Mouse (Mus musculus): Measurements from ENCODE around the gene Zfp335. TPM values are rescaled to one million over a fixed set of nuclear protein-coding genes. Genes with fewer than 3 reads are reported as not detected.

Zfp335 gene
- polyA plus RNA-seq, 1 experiment from 2014 or later: 18.9 TPM

- no peak overlapping the region for H3K27ac ChIP-seq
- no peak overlapping the region for H3K9ac ChIP-seq
- WGBS: 51% methylated on average over 5 of the region's 5 CpGs
- 0 out of 2 replicates have a peak, but pooled peaks cover 6% of the 10 kb centered on the region for H3K4me1 ChIP-seq
- H3K36me3 ChIP-seq (replicated peaks): no peaks in the 10 kb centered on the region
- H3K4me3 ChIP-seq: no peak overlapping the region
- no peak overlapping the region for H3K4me2 ChIP-seq
- no peak for ATAC-seq (replicated peaks)
- H3K9me3 ChIP-seq: no peaks in the 10 kb centered on the region
- H3K27me3 ChIP-seq (replicated peaks): no peaks in the 10 kb centered on the region
Observed at GRCm38 (mm10) chr2:164918325-164918724, 6.8 kb upstream of the Zfp335 start.

GRCm38 (mm10) chr2:164917371-164917770 lies 5.8 kb upstream of the Zfp335 start:
- Histone ChIP-seq H3K9me3 (no peaks in the 10 kb centered on the region), H3K27me3 (replicated peaks) (no peaks in the 10 kb centered on the region), H3K9ac (no peak overlapping the region), H3K4me3 (no peak overlapping the region), H3K4me1 (peaks cover 9% of the 10 kb centered on the region), H3K4me2 (no peak overlapping the region), H3K27ac (no peak overlapping the region), H3K36me3 (replicated peaks) (no peaks in the 10 kb centered on the region)
- ATAC-seq (replicated peaks): no peak
- WGBS: 67% methylated on average over 10 of the region's 10 CpGs

GRCm38 (mm10) chr2:164916820-164917219 lies 5.3 kb upstream of the Zfp335 start:
- peaks cover 9% of the 10 kb centered on the region for H3K4me1 ChIP-seq
- no peak overlapping the region for H3K9ac ChIP-seq
- H3K4me3 ChIP-seq: no peak overlapping the region
- ATAC-seq (replicated peaks): no peak
- no peak overlapping the region for H3K4me2 ChIP-seq
- H3K9me3 ChIP-seq: no peaks in the 10 kb centered on the region
- H3K27ac ChIP-seq: no peak overlapping the region
- no peaks in the 10 kb centered on the region for H3K36me3 ChIP-seq (replicated peaks)
- WGBS: 89% methylated on average over 5 of the region's 5 CpGs
- no peaks in the 10 kb centered on the region for H3K27me3 ChIP-seq (replicated peaks)

- 92% methylated on average over 2 of the region's 2 CpGs for WGBS
- ATAC-seq (replicated peaks): no peak
Observed at GRCm38 (mm10) chr2:164913428-164913786, 1.9 kb upstream of the Zfp335 start.

DNA sequence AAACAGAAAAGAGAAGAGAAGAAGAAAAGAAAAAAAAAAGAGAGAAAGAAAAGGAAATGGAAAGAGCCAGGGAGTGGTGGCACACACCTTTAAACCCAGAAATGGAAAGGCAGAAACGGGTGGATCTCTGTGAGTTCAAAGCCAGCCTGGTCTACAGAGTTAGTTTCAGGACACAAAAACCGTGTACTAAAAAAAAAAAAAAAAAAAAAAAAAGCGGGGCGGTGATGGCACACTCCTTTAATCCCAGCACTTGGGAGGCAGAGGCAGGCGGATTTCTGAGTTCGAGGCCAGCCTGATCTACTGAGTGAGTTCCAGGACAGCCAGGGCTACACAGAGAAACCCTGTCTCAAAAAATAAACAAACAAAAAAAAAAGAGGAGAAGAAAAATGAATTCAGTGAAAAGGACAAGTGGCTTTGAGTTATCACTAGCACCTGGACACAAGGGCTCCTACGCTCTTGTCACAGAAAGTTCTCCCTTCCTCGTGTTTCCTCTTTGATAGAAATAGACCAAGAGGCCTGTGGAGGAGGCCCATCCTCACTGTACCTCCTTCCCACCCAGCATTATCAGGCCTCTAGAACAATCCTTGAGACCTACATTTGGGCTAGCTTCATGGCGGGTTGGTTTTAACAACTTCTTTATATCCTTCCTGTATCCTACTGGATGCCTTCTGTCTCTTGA lies 1.3 kb upstream of the Zfp335 start:
- Histone ChIP-seq H3K4me2 (no peak overlapping the region), H3K9ac (no peak overlapping the region), H3K9me3 (no peaks in the 10 kb centered on the region), H3K27me3 (replicated peaks) (no peaks in the 10 kb centered on the region), H3K27ac (no peak overlapping the region), H3K36me3 (replicated peaks) (peaks cover 13% of the 10 kb centered on the region; the same call in 1 of the 2 replicates), H3K4me1 (peaks cover 23% of the 10 kb centered on the region), H3K4me3 (peak overlapping the region; percentile 82; the same call in 1 of the 2 replicates)
- ATAC-seq (replicated peaks): no peak
- 92% methylated on average over 9 of the region's 9 CpGs for WGBS

More at GRCm38 (mm10) chr2:164913428-164913786, 1.9 kb upstream of the Zfp335 start:
- Histone ChIP-seq H3K27me3 (replicated peaks) (no peaks in the 10 kb centered on the region), H3K4me1 (peaks cover 23% of the 10 kb centered on the region), H3K4me2 (no peak overlapping the region), H3K9ac (no peak overlapping the region), H3K9me3 (no peaks in the 10 kb centered on the region), H3K27ac (no peak overlapping the region), H3K4me3 (no peak overlapping the region), H3K36me3 (replicated peaks) (peaks cover 8% of the 10 kb centered on the region; the same call in 1 of the 2 replicates)

- H3K9ac ChIP-seq: peak overlapping the region; percentile 77
- WGBS: 19% methylated on average over 12 of the region's 12 CpGs
- peak; percentile 5; the same call in 1 of the 2 replicates for ATAC-seq (replicated peaks)
- H3K4me2 ChIP-seq: peak overlapping the region; percentile 88
- no peaks in the 10 kb centered on the region for H3K9me3 ChIP-seq
- H3K4me1 ChIP-seq: peaks cover 23% of the 10 kb centered on the region
- H3K4me3 ChIP-seq: peak overlapping the region; percentile 82
- H3K27me3 ChIP-seq (replicated peaks): no peaks in the 10 kb centered on the region
- H3K36me3 ChIP-seq (replicated peaks): peaks cover 20% of the 10 kb centered on the region
- peak overlapping the region; percentile 99 for H3K27ac ChIP-seq
Observed at GRCm38 (mm10) chr2:164912151-164912550, 594 bp upstream of the Zfp335 start.

- Histone ChIP-seq H3K4me3 (peak overlapping the region; percentile 82), H3K4me1 (peaks cover 23% of the 10 kb centered on the region), H3K9me3 (0 out of 2 replicates have a peak, but pooled peaks cover 3% of the 10 kb centered on the region), H3K27ac (peak overlapping the region; percentile 99), H3K9ac (peak overlapping the region; percentile 77), H3K4me2 (peak overlapping the region; percentile 88), H3K36me3 (replicated peaks) (peaks cover 35% of the 10 kb centered on the region), H3K27me3 (replicated peaks) (no peaks in the 10 kb centered on the region)
- peak; percentile 16; the same call in 1 of the 2 replicates for ATAC-seq (replicated peaks)
- WGBS: 5% methylated on average over 37 of the region's 37 CpGs
Observed at GRCm38 (mm10) chr2:164910360-164911061, 1.0 kb downstream of the Zfp335 start.

GRCm38 (mm10) chr2:164909542-164909941 lies 2.0 kb downstream of the Zfp335 start:
- ATAC-seq (replicated peaks): no peak
- 87% methylated on average over 1 of the region's 1 CpGs for WGBS

GRCm38 (mm10) chr2:164909100-164909499 lies 2.5 kb downstream of the Zfp335 start:
- peaks cover 23% of the 10 kb centered on the region for H3K4me1 ChIP-seq
- H3K36me3 ChIP-seq (replicated peaks): peaks cover 48% of the 10 kb centered on the region
- H3K4me3 ChIP-seq: no peak overlapping the region
- 0 out of 2 replicates have a peak, but pooled peaks cover 3% of the 10 kb centered on the region for H3K9me3 ChIP-seq
- no peak overlapping the region for H3K27ac ChIP-seq
- H3K27me3 ChIP-seq (replicated peaks): no peaks in the 10 kb centered on the region
- peak overlapping the region; percentile 88 for H3K4me2 ChIP-seq
- no peak overlapping the region for H3K9ac ChIP-seq
- WGBS: over 99% methylated on average over 3 of the region's 3 CpGs
- no peak for ATAC-seq (replicated peaks)

More at GRCm38 (mm10) chr2:164909542-164909941, 2.0 kb downstream of the Zfp335 start:
- no peak overlapping the region for H3K27ac ChIP-seq
- peaks cover 44% of the 10 kb centered on the region for H3K36me3 ChIP-seq (replicated peaks)
- peak overlapping the region; percentile 82 for H3K4me3 ChIP-seq
- 0 out of 2 replicates have a peak, but pooled peaks cover 3% of the 10 kb centered on the region for H3K9me3 ChIP-seq
- H3K9ac ChIP-seq: no peak overlapping the region
- peaks cover 23% of the 10 kb centered on the region for H3K4me1 ChIP-seq
- H3K27me3 ChIP-seq (replicated peaks): no peaks in the 10 kb centered on the region
- H3K4me2 ChIP-seq: peak overlapping the region; percentile 88

- whole genome bisulfite sequencing: 96% methylated on average over 5 of the region's 5 CpGs
- H3K27me3 ChIP-seq (replicated peaks): no peaks in the 10 kb centered on the region
- peaks cover 55% of the 10 kb centered on the region for H3K36me3 ChIP-seq (replicated peaks)
- no peak overlapping the region for H3K9ac ChIP-seq
- H3K4me1 ChIP-seq: peaks cover 23% of the 10 kb centered on the region
- no peak overlapping the region for H3K4me2 ChIP-seq
- H3K27ac ChIP-seq: no peak overlapping the region
- 0 out of 2 replicates have a peak, but pooled peaks cover 3% of the 10 kb centered on the region for H3K9me3 ChIP-seq
- no peak overlapping the region for H3K4me3 ChIP-seq
- no peak for ATAC-seq (replicated peaks)
Observed at GRCm38 (mm10) chr2:164908011-164908410, 3.5 kb downstream of the Zfp335 start.

- Histone ChIP-seq H3K9ac (no peak overlapping the region), H3K27me3 (replicated peaks) (no peaks in the 10 kb centered on the region), H3K4me3 (no peak overlapping the region), H3K4me2 (no peak overlapping the region), H3K4me1 (peaks cover 22% of the 10 kb centered on the region), H3K36me3 (replicated peaks) (peaks cover 60% of the 10 kb centered on the region), H3K9me3 (0 out of 2 replicates have a peak, but pooled peaks cover 3% of the 10 kb centered on the region), H3K27ac (no peak overlapping the region)
- 97% methylated on average over 12 of the region's 12 CpGs for WGBS
- no peak for ATAC-seq (replicated peaks)
Observed at GRCm38 (mm10) chr2:164907511-164907910, 4.0 kb downstream of the Zfp335 start.

- H3K4me3 ChIP-seq: no peak overlapping the region
- no peak overlapping the region for H3K9ac ChIP-seq
- peaks cover 17% of the 10 kb centered on the region for H3K4me1 ChIP-seq
- H3K4me2 ChIP-seq: no peak overlapping the region
- ATAC-seq (replicated peaks): no peak
- H3K27me3 ChIP-seq (replicated peaks): no peaks in the 10 kb centered on the region
- H3K9me3 ChIP-seq: 0 out of 2 replicates have a peak, but pooled peaks cover 3% of the 10 kb centered on the region
- no peak overlapping the region for H3K27ac ChIP-seq
- WGBS: 97% methylated on average over 4 of the region's 4 CpGs
- peaks cover 74% of the 10 kb centered on the region for H3K36me3 ChIP-seq (replicated peaks)
Observed at GRCm38 (mm10) chr2:164906071-164906470, 5.5 kb downstream of the Zfp335 start.

All from midbrain, embryonic 15.5 days (tissue).